ENCODE assay signal across 9 mouse cellular contexts in the genomic region with DNA sequence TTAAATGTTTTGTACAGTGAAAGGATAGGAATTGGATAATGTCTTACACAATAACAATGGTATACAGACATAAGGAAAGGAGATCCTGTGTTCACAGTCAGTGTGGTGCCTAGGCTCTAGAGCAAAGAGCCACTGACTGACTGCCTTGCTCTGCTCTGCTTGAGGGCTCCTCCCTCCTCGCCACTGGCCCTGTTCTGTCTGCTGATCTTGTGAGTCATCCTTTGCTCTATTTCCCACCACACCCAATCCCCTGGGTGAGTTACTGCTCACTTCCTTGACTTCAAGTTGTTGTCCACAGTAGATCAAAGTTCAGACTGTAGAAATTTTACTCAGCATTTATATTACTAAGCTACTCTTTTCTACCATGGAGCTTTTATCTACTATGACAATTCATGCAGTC.
DNase-seq lines count a peak whose midpoint lies in the region; ATAC-seq lines count a peak whose summit lies in the region.
"Had no signal": no experiment of that assay in that cellular context is flagged by ENCODE, and none has a peak within 500 bp of the region (broad histone marks: within the 10 kb centered on the region; RNA-seq: fewer than 3 reads in every experiment).

No protein-coding gene starts in this region.

- H3K4me1 ChIP-seq in kidney, embryonic 14.5 days (ENCODE audit: control insufficient read depth, insufficient read depth, low read length): no peaks in the 10 kb centered on the region

- H3K9ac ChIP-seq in kidney, embryonic 14.5 days (ENCODE audit: low read depth, low read length): no peak overlapping the region

- H3K36me3 ChIP-seq in kidney, embryonic 14.5 days (ENCODE audit: control insufficient read depth, insufficient read depth, low read length): no peaks in the 10 kb centered on the region
- H3K36me3 ChIP-seq: G1E had no signal

- 67% methylated on average over 1 of the region's 1 CpGs for WGBS in kidney, embryonic 14.5 days

- H3K27me3 ChIP-seq in kidney, embryonic 14.5 days (ENCODE audit: control insufficient read depth, insufficient read depth, low read length): no peaks in the 10 kb centered on the region; the same call in 1 of the 2 replicates

- ATAC-seq in kidney, embryonic 14.5 days (ENCODE audit: low FRiP score, low TSS enrichment): no peak
- ATAC-seq in erythroblast, adult 5-6 weeks (replicated peaks; ENCODE audit: low FRiP score, poor library complexity, severe bottlenecking): no peak

- no peak overlapping the region for H3K4me3 ChIP-seq in kidney, embryonic 14.5 days (ENCODE audit: low read length)

- no peak overlapping the region for H3K4me2 ChIP-seq in kidney, embryonic 14.5 days (replicated peaks; ENCODE audit: low read depth, low read length)

- no peaks in the 10 kb centered on the region for H3K9me3 ChIP-seq in kidney, embryonic 14.5 days (ENCODE audit: control insufficient read depth, low read length)
- H3K9me3 ChIP-seq: G1E had no signal

- DNase-seq in kidney, adult 18-20 months: peak; percentile 11
- peak; percentile 67 for DNase-seq in fibroblast of lung, adult 2 months (ENCODE audit: low read depth)
- DNase-seq in kidney, postnatal 10 days: peak; percentile 32
- peak; percentile 79 for DNase-seq in naive thymus-derived CD4-positive, alpha-beta T cell, adult 2 months (ENCODE audit: low read depth)
- no peak for DNase-seq in cerebellum, adult 8-10 months
- DNase-seq in cerebellum, adult 11-12 months: no peak

- no peak overlapping the region for H3K27ac ChIP-seq in kidney, embryonic 14.5 days (ENCODE audit: low read depth, low read length)

Comparison
In these comparisons a context has a peak if more than half of its experiments do, and no peak if none do; other contexts are left out.
1. DNase-seq: peak in kidney, adult 18-20 months (single experiment), fibroblast of lung, adult 2 months (single experiment), kidney, postnatal 10 days (single experiment) and naive thymus-derived CD4-positive, alpha-beta T cell, adult 2 months (single experiment); none in cerebellum, adult 8-10 months (single experiment) and cerebellum, adult 11-12 months (single experiment).